ENCODE assay signal across 9 mouse cellular contexts in the genomic region with DNA sequence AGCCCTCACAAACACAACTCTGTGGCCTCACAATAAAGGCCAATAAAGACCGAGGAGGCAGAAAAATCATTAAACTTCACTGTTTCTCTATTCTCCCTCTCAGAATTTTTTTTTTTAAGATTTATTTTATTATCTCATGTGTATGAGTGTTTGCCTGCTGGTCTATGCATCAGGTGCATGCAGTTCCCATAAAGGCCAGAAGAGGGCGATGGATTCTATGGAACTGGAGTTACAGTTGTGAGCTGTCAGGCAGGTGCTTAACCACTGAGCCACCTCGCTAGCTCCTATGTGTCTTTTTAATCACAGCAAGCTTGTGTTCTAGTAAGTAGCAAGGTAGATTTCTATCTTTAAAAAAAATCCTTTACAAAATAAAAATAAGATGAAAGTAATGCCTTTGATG.
DNase-seq lines count a peak whose midpoint lies in the region; ATAC-seq and TF ChIP-seq lines count a peak whose summit lies in the region.
"Had no signal": no experiment of that assay in that cellular context is flagged by ENCODE, and none has a peak within 500 bp of the region (broad histone marks: within the 10 kb centered on the region; RNA-seq: fewer than 3 reads in every experiment).

No protein-coding gene starts in this region.

- no peak for ATAC-seq in intestine, postnatal 0 days
- ATAC-seq in intestine, embryonic 16.5 days: no peak
- no peak for ATAC-seq in CD4-positive, CD25-positive, alpha-beta regulatory T cell, adult 4 months

- no peaks in the 10 kb centered on the region for H3K27me3 ChIP-seq in intestine, postnatal 0 days (replicated peaks; ENCODE audit: control insufficient read depth, insufficient read depth, low read length)
- H3K27me3 ChIP-seq in intestine, embryonic 16.5 days (replicated peaks; ENCODE audit: control insufficient read depth, insufficient read depth, low read length): no peaks in the 10 kb centered on the region
- H3K27me3 ChIP-seq: hindbrain, embryonic 15.5 days had no signal

- no peak overlapping the region for H3K9ac ChIP-seq in intestine, postnatal 0 days (ENCODE audit: low read depth, low read length)
- H3K9ac ChIP-seq in intestine, embryonic 16.5 days (ENCODE audit: low read depth, low read length): no peak overlapping the region
- H3K9ac ChIP-seq: hindbrain, embryonic 15.5 days had no signal

- peak; percentile 54 for TF ChIP-seq CTCF in intestine, postnatal 0 days (IDR thresholded peaks at IDR 0.05; ENCODE audit: low read depth)

- DNase-seq in ovary, postnatal 14 days (ENCODE audit: low spot score): peak; percentile 3
- DNase-seq in ovary, adult 18-20 months (ENCODE audit: low spot score): no peak
- DNase-seq in embryo, embryonic 11 days: peak; percentile 17
- DNase-seq in thymus, postnatal 25 days: peak; percentile 14
- no peak for DNase-seq in cerebellum, adult 8-10 months

- H3K36me3 ChIP-seq in intestine, postnatal 0 days (ENCODE audit: control insufficient read depth, insufficient read depth): no peaks in the 10 kb centered on the region
- no peaks in the 10 kb centered on the region for H3K36me3 ChIP-seq in intestine, embryonic 16.5 days (ENCODE audit: control insufficient read depth, insufficient read depth, low read length)

- H3K4me1 ChIP-seq in intestine, postnatal 0 days (replicated peaks; ENCODE audit: control insufficient read depth, insufficient read depth, low read length): no peaks in the 10 kb centered on the region
- no peaks in the 10 kb centered on the region for H3K4me1 ChIP-seq in intestine, embryonic 16.5 days (ENCODE audit: control insufficient read depth, insufficient read depth, low read length)
- H3K4me1 ChIP-seq: hindbrain, embryonic 15.5 days had no signal

- no peak overlapping the region for H3K4me2 ChIP-seq in intestine, postnatal 0 days (replicated peaks; ENCODE audit: low read depth)
- H3K4me2 ChIP-seq in intestine, embryonic 16.5 days (ENCODE audit: low read depth, low read length): no peak overlapping the region
- H3K4me2 ChIP-seq: hindbrain, embryonic 15.5 days had no signal

- no peak overlapping the region for H3K4me3 ChIP-seq in intestine, postnatal 0 days (ENCODE audit: low read depth, low read length)
- no peak overlapping the region for H3K4me3 ChIP-seq in intestine, embryonic 16.5 days (ENCODE audit: low read length)
- H3K4me3 ChIP-seq: hindbrain, embryonic 15.5 days had no signal

- H3K27ac ChIP-seq in intestine, postnatal 0 days (ENCODE audit: low read depth, low read length): no peak overlapping the region
- H3K27ac ChIP-seq in intestine, embryonic 16.5 days (ENCODE audit: low read length): no peak overlapping the region
- H3K27ac ChIP-seq: hindbrain, embryonic 15.5 days had no signal

- no peaks in the 10 kb centered on the region for H3K9me3 ChIP-seq in intestine, postnatal 0 days (ENCODE audit: control insufficient read depth)
- no peaks in the 10 kb centered on the region for H3K9me3 ChIP-seq in intestine, embryonic 16.5 days (ENCODE audit: control insufficient read depth, low read length)
- H3K9me3 ChIP-seq: hindbrain, embryonic 15.5 days had no signal

- WGBS in intestine, postnatal 0 days: 62% methylated on average over 3 of the region's 3 CpGs
- 63% methylated on average over 3 of the region's 3 CpGs for WGBS in intestine, embryonic 16.5 days

Comparison
In these comparisons a context has a peak if more than half of its experiments do, and no peak if none do; other contexts are left out.
1. DNase-seq: peak in ovary, postnatal 14 days (single experiment), embryo, embryonic 11 days (single experiment) and thymus, postnatal 25 days (single experiment); none in ovary, adult 18-20 months (single experiment) and cerebellum, adult 8-10 months (single experiment).